Mouse (Mus musculus) neural tube, embryonic 14.5 days (tissue): ENCODE results near the gene Garnl3. TPM values are rescaled to one million over a fixed set of nuclear protein-coding genes. Genes with fewer than 3 reads are reported as not detected.

Experiments
- ATAC-seq: fragments of 200-750 bp; cut with Nextera tagmentation; 2 replicates; pipeline ENCODE4 v1.8.0; 2017; ENCODE audit warnings: low read depth, mild to moderate bottlenecking, moderate TSS enrichment, moderate library complexity
- H3K27ac ChIP-seq: fragments of 300-500 bp; sonication (generic); 2 replicates; pipeline ENCODE4 v1.5.1; 2014; ENCODE audit warnings: low read depth, mild to moderate bottlenecking, control low read depth, low read length, moderate library complexity, mixed read lengths
- H3K27me3 ChIP-seq: fragments of 300-500 bp; sonication (generic); 2 replicates; pipeline ENCODE4 v1.6.1; 2014; ENCODE audit warnings: low read length; ENCODE audit not compliant: control insufficient read depth, insufficient read depth
- H3K36me3 ChIP-seq: fragments of 300-500 bp; sonication (generic); 2 replicates; pipeline ENCODE4 v1.6.1; 2014; ENCODE audit warnings: low read length, mixed read lengths; ENCODE audit not compliant: control insufficient read depth, insufficient read depth
- H3K4me1 ChIP-seq: fragments of 300-500 bp; sonication (generic); 2 replicates; pipeline ENCODE4 v1.6.1; 2014; ENCODE audit warnings: low read length; ENCODE audit not compliant: control insufficient read depth, insufficient read depth
- H3K4me2 ChIP-seq: fragments of 300-500 bp; sonication (generic); 2 replicates; pipeline ENCODE4 v1.6.1; 2014; ENCODE audit warnings: mild to moderate bottlenecking, low read depth, low read length, control low read depth
- H3K4me3 ChIP-seq: fragments of 300-500 bp; sonication (generic); 2 replicates; pipeline ENCODE4 v1.5.1; 2014; ENCODE audit warnings: low read depth, low read length, control low read depth, mixed read lengths
- H3K9ac ChIP-seq: fragments of 300-500 bp; sonication (generic); replicated peaks from 2 replicates; pipeline ENCODE4 v1.6.1; 2014; ENCODE audit warnings: low read depth, mild to moderate bottlenecking, control low read depth, low read length, mixed read lengths
- H3K9me3 ChIP-seq: fragments of 300-500 bp; sonication (generic); 2 replicates; pipeline ENCODE4 v1.6.1; 2016; ENCODE audit warnings: low read length; ENCODE audit not compliant: control insufficient read depth
- WGBS: fragments of 180-500 bp; shearing (Covaris S2); extraction: QIAGEN DNeasy Blood & Tissue Kit; methylation state at CpG from one replicate; pipeline ENCODE4 v1.1.7; 2014; 5-methylcytosine and 5-hydroxymethylcytosine counted together
- polyA plus RNA-seq: library from polyadenylated mRNA; unstranded; fragments of >200 nt; fragmentation: Nextera tagmentation; extraction: Ambion mirVana; gene quantifications from 2 replicates; pipeline ENCODE4 v1.2.1, GENCODE M21; 2014

Garnl3 gene
- polyA plus RNA-seq, 1 experiment from 2014 or later: 65.7 TPM

- ATAC-seq: no peak
- no peak overlapping the region for H3K4me3 ChIP-seq
- H3K4me1 ChIP-seq: no peaks in the 10 kb centered on the region
- no peaks in the 10 kb centered on the region for H3K36me3 ChIP-seq
- H3K9ac ChIP-seq: no peak overlapping the region
- H3K27me3 ChIP-seq: no peaks in the 10 kb centered on the region
- H3K4me2 ChIP-seq: no peak overlapping the region
- no peaks in the 10 kb centered on the region for H3K9me3 ChIP-seq
- WGBS: 48% methylated on average over 7 of the region's 7 CpGs
- H3K27ac ChIP-seq: no peak overlapping the region
Observed at GRCm38 (mm10) chr2:33086016-33086596, 45.3 kb downstream of the Garnl3 start.

- no peak overlapping the region for H3K27ac ChIP-seq
- no peak for ATAC-seq
- no peak overlapping the region for H3K4me2 ChIP-seq
Observed at GRCm38 (mm10) chr2:33084221-33084620, 47.2 kb downstream of the Garnl3 start.

GRCm38 (mm10) chr2:33080166-33080565 lies 51.3 kb downstream of the Garnl3 start:
- Histone ChIP-seq H3K9ac (no peak overlapping the region), H3K4me2 (no peak overlapping the region), H3K36me3 (no peaks in the 10 kb centered on the region), H3K27me3 (no peaks in the 10 kb centered on the region), H3K27ac (no peak overlapping the region), H3K9me3 (no peaks in the 10 kb centered on the region), H3K4me1 (no peaks in the 10 kb centered on the region), H3K4me3 (no peak overlapping the region)
- WGBS: 56% methylated on average over 4 of the region's 4 CpGs
- ATAC-seq: no peak

More at GRCm38 (mm10) chr2:33084221-33084620, 47.2 kb downstream of the Garnl3 start:
- Histone ChIP-seq H3K9me3 (no peaks in the 10 kb centered on the region), H3K9ac (no peak overlapping the region), H3K4me3 (no peak overlapping the region), H3K4me1 (no peaks in the 10 kb centered on the region), H3K27me3 (no peaks in the 10 kb centered on the region), H3K36me3 (no peaks in the 10 kb centered on the region)
- WGBS: 94% methylated on average over 3 of the region's 3 CpGs

- WGBS: 36% methylated on average over 3 of the region's 3 CpGs
- Histone ChIP-seq H3K27me3 (no peaks in the 10 kb centered on the region), H3K4me3 (no peak overlapping the region), H3K4me2 (no peak overlapping the region), H3K9ac (no peak overlapping the region), H3K9me3 (no peaks in the 10 kb centered on the region), H3K27ac (no peak overlapping the region), H3K4me1 (no peaks in the 10 kb centered on the region), H3K36me3 (no peaks in the 10 kb centered on the region)
- no peak for ATAC-seq
Observed at GRCm38 (mm10) chr2:33077252-33077651, 54.2 kb downstream of the Garnl3 start.

GRCm38 (mm10) chr2:33074931-33075330 lies 56.5 kb downstream of the Garnl3 start:
- no peak for ATAC-seq
- no peaks in the 10 kb centered on the region for H3K27me3 ChIP-seq
- no peaks in the 10 kb centered on the region for H3K9me3 ChIP-seq
- H3K36me3 ChIP-seq: no peaks in the 10 kb centered on the region
- no peak overlapping the region for H3K9ac ChIP-seq
- 0 out of 2 replicates have a peak, but pooled peaks cover 3% of the 10 kb centered on the region for H3K4me1 ChIP-seq
- WGBS: 60% methylated on average over 2 of the region's 2 CpGs
- no peak overlapping the region for H3K4me2 ChIP-seq
- no peak overlapping the region for H3K27ac ChIP-seq
- no peak overlapping the region for H3K4me3 ChIP-seq

GRCm38 (mm10) chr2:33074188-33074587 lies 57.3 kb downstream of the Garnl3 start:
- Histone ChIP-seq H3K4me1 (0 out of 2 replicates have a peak, but pooled peaks cover 3% of the 10 kb centered on the region), H3K4me3 (no peak overlapping the region), H3K9ac (no peak overlapping the region), H3K36me3 (no peaks in the 10 kb centered on the region), H3K4me2 (no peak overlapping the region), H3K27me3 (no peaks in the 10 kb centered on the region), H3K9me3 (no peaks in the 10 kb centered on the region), H3K27ac (no peak overlapping the region)
- WGBS: 77% methylated on average over 3 of the region's 3 CpGs
- ATAC-seq: no peak

- WGBS: 58% methylated on average over 2 of the region's 2 CpGs
- Histone ChIP-seq H3K36me3 (no peaks in the 10 kb centered on the region), H3K9me3 (no peaks in the 10 kb centered on the region), H3K4me2 (no peak overlapping the region), H3K4me3 (no peak overlapping the region), H3K27ac (no peak overlapping the region), H3K9ac (no peak overlapping the region), H3K4me1 (0 out of 2 replicates have a peak, but pooled peaks cover 3% of the 10 kb centered on the region), H3K27me3 (no peaks in the 10 kb centered on the region)
- ATAC-seq: no peak
Observed at GRCm38 (mm10) chr2:33072333-33072732, 59.1 kb downstream of the Garnl3 start.

GRCm38 (mm10) chr2:33065610-33066009 lies 65.8 kb downstream of the Garnl3 start:
- no peaks in the 10 kb centered on the region for H3K36me3 ChIP-seq
- no peaks in the 10 kb centered on the region for H3K27me3 ChIP-seq
- H3K9ac ChIP-seq: no peak overlapping the region
- H3K27ac ChIP-seq: no peak overlapping the region
- H3K9me3 ChIP-seq: no peaks in the 10 kb centered on the region
- 67% methylated on average over 1 of the region's 1 CpGs for WGBS
- H3K4me1 ChIP-seq: no peaks in the 10 kb centered on the region
- no peak overlapping the region for H3K4me2 ChIP-seq
- ATAC-seq: no peak
- H3K4me3 ChIP-seq: no peak overlapping the region

- WGBS: 39% methylated on average over 8 of the region's 8 CpGs
- Histone ChIP-seq H3K4me1 (no peaks in the 10 kb centered on the region), H3K27me3 (no peaks in the 10 kb centered on the region), H3K27ac (no peak overlapping the region), H3K4me3 (no peak overlapping the region), H3K4me2 (no peak overlapping the region), H3K36me3 (no peaks in the 10 kb centered on the region), H3K9ac (no peak overlapping the region), H3K9me3 (no peaks in the 10 kb centered on the region)
- ATAC-seq: no peak
Observed at GRCm38 (mm10) chr2:33062744-33063143, 68.7 kb downstream of the Garnl3 start.
